Mouse (Mus musculus) intestine, embryonic 16.5 days (tissue): ENCODE results near the gene Gm6169. TPM values are rescaled to one million over a fixed set of nuclear protein-coding genes. Genes with fewer than 3 reads are reported as not detected.
"Not testable (repeated sequence)": the region's sequence is repeated elsewhere in the genome, so short reads cannot be mapped to it uniquely, and the experiment has no call there.

ENCODE experiments used
- ATAC-seq: fragments of 200-750 bp; cut with Nextera tagmentation; 2 replicates; pipeline ENCODE4 v1.8.0; 2017; ENCODE audit warnings: moderate TSS enrichment, moderate library complexity
- H3K27ac ChIP-seq: fragments of 300-500 bp; sonication (generic); 2 replicates; pipeline ENCODE4 v1.5.1; 2014; ENCODE audit warnings: mild to moderate bottlenecking, low read length
- H3K27me3 ChIP-seq: fragments of 300-500 bp; sonication (generic); replicated peaks from 2 replicates; pipeline ENCODE4 v1.6.1; 2014; ENCODE audit warnings: low read length, control low read depth, mixed read lengths; ENCODE audit not compliant: control insufficient read depth, insufficient read depth
- H3K36me3 ChIP-seq: fragments of 300-500 bp; sonication (generic); 2 replicates; pipeline ENCODE4 v1.6.1; 2014; ENCODE audit warnings: low read length, control low read depth; ENCODE audit not compliant: control insufficient read depth, insufficient read depth
- H3K4me1 ChIP-seq: fragments of 300-500 bp; sonication (generic); 2 replicates; pipeline ENCODE4 v1.6.1; 2014; ENCODE audit warnings: low read length, control low read depth, mixed read lengths; ENCODE audit not compliant: control insufficient read depth, insufficient read depth
- H3K4me2 ChIP-seq: fragments of 300-500 bp; sonication (generic); 2 replicates; pipeline ENCODE4 v1.6.1; 2014; ENCODE audit warnings: low read depth, low read length, control low read depth
- H3K4me3 ChIP-seq: fragments of 300-500 bp; sonication (generic); 2 replicates; pipeline ENCODE4 v1.5.1; 2014; ENCODE audit warnings: mild to moderate bottlenecking, low read length
- H3K9ac ChIP-seq: fragments of 300-500 bp; sonication (generic); 2 replicates; pipeline ENCODE4 v1.6.1; 2014; ENCODE audit warnings: low read depth, low read length
- H3K9me3 ChIP-seq: fragments of 300-500 bp; sonication (generic); 2 replicates; pipeline ENCODE4 v1.6.1; 2016; ENCODE audit warnings: low read length, control low read depth; ENCODE audit not compliant: control insufficient read depth
- WGBS: fragments of 180-500 bp; shearing (Covaris S2); extraction: QIAGEN DNeasy Blood & Tissue Kit; methylation state at CpG from one replicate; pipeline ENCODE4 v1.1.7; 2014; 5-methylcytosine and 5-hydroxymethylcytosine counted together
- polyA plus RNA-seq: library from polyadenylated mRNA; unstranded; fragments of >200 nt; fragmentation: Nextera tagmentation; extraction: Ambion mirVana; gene quantifications from 2 replicates; pipeline ENCODE4 v1.2.1, GENCODE M21; 2015

The Gm6169 gene
- polyA plus RNA-seq, 1 experiment from 2014 or later = 3.6 TPM

GRCm38 (mm10) chr13:97107721-97108120 is 8.7 kb upstream of the Gm6169 start:
- not testable (repeated sequence) for ATAC-seq, H3K4me3 ChIP-seq, H3K27ac ChIP-seq, H3K4me2 ChIP-seq, H3K9ac ChIP-seq, H3K36me3 ChIP-seq, H3K4me1 ChIP-seq, H3K27me3 ChIP-seq, H3K9me3 ChIP-seq
- WGBS = 91% methylated on average over 4 of the region's 4 CpGs

- Histone ChIP-seq H3K4me3 (no peak overlapping the region), H3K9me3 (no peaks in the 10 kb centered on the region), H3K36me3 (no peaks in the 10 kb centered on the region), H3K4me2 (no peak overlapping the region), H3K9ac (no peak overlapping the region), H3K27me3 (no peaks in the 10 kb centered on the region), H3K27ac (no peak overlapping the region), H3K4me1 (no peaks in the 10 kb centered on the region)
- ATAC-seq = no peak
- WGBS = 76% methylated on average over 7 of the region's 7 CpGs
Measured at GRCm38 (mm10) chr13:97104996-97105395, 6.0 kb upstream of the Gm6169 start.

GRCm38 (mm10) chr13:97095726-97096125 is 3.3 kb downstream of the Gm6169 start:
- Histone ChIP-seq H3K4me1 (no peaks in the 10 kb centered on the region), H3K9me3 (no peaks in the 10 kb centered on the region), H3K9ac (no peak overlapping the region), H3K27ac (no peak overlapping the region), H3K27me3 (no peaks in the 10 kb centered on the region), H3K36me3 (no peaks in the 10 kb centered on the region), H3K4me3 (no peak overlapping the region), H3K4me2 (no peak overlapping the region)
- 82% methylated on average over 4 of the region's 4 CpGs for WGBS
- ATAC-seq = no peak

GRCm38 (mm10) chr13:97088183-97088582 is 10.9 kb downstream of the Gm6169 start:
- WGBS = 94% methylated on average over 3 of the region's 3 CpGs
- no peaks in the 10 kb centered on the region for H3K9me3 ChIP-seq

GRCm38 (mm10) chr13:97087421-97087820 is 11.6 kb downstream of the Gm6169 start:
- no peak overlapping the region for H3K4me2 ChIP-seq
- H3K4me3 ChIP-seq = no peak overlapping the region
- no peak overlapping the region for H3K27ac ChIP-seq
- no peaks in the 10 kb centered on the region for H3K9me3 ChIP-seq
- 93% methylated on average over 6 of the region's 6 CpGs for WGBS
- no peaks in the 10 kb centered on the region for H3K36me3 ChIP-seq
- no peaks in the 10 kb centered on the region for H3K4me1 ChIP-seq
- no peak for ATAC-seq
- H3K27me3 ChIP-seq = no peaks in the 10 kb centered on the region
- no peak overlapping the region for H3K9ac ChIP-seq

More at GRCm38 (mm10) chr13:97088183-97088582, 10.9 kb downstream of the Gm6169 start:
- Histone ChIP-seq H3K9ac (no peak overlapping the region), H3K36me3 (no peaks in the 10 kb centered on the region), H3K4me3 (no peak overlapping the region), H3K4me1 (no peaks in the 10 kb centered on the region), H3K4me2 (no peak overlapping the region), H3K27ac (no peak overlapping the region), H3K27me3 (no peaks in the 10 kb centered on the region)
- ATAC-seq = no peak

GRCm38 (mm10) chr13:97086316-97086715 is 12.7 kb downstream of the Gm6169 start:
- no peaks in the 10 kb centered on the region for H3K4me1 ChIP-seq
- WGBS = 46% methylated on average over 7 of the region's 9 CpGs
- H3K9me3 ChIP-seq = no peaks in the 10 kb centered on the region
- ATAC-seq = no peak
- H3K27me3 ChIP-seq = no peaks in the 10 kb centered on the region
- no peak overlapping the region for H3K4me2 ChIP-seq
- no peak overlapping the region for H3K9ac ChIP-seq
- no peak overlapping the region for H3K4me3 ChIP-seq
- no peak overlapping the region for H3K27ac ChIP-seq
- H3K36me3 ChIP-seq = no peaks in the 10 kb centered on the region

GRCm38 (mm10) chr13:97082432-97082831 is 16.6 kb downstream of the Gm6169 start:
- Histone ChIP-seq H3K4me1 (no peaks in the 10 kb centered on the region), H3K9me3 (no peaks in the 10 kb centered on the region), H3K4me2 (no peak overlapping the region), H3K27me3 (no peaks in the 10 kb centered on the region), H3K4me3 (no peak overlapping the region), H3K9ac (no peak overlapping the region), H3K36me3 (no peaks in the 10 kb centered on the region), H3K27ac (no peak overlapping the region)
- WGBS = 82% methylated on average over 7 of the region's 7 CpGs
- no peak for ATAC-seq

GRCm38 (mm10) chr13:97080615-97081014 is 18.4 kb downstream of the Gm6169 start:
- no peaks in the 10 kb centered on the region for H3K9me3 ChIP-seq
- no peak overlapping the region for H3K4me3 ChIP-seq
- H3K9ac ChIP-seq = no peak overlapping the region
- H3K4me2 ChIP-seq = no peak overlapping the region
- WGBS = 88% methylated on average over 3 of the region's 3 CpGs
- ATAC-seq = no peak
- no peak overlapping the region for H3K27ac ChIP-seq
- no peaks in the 10 kb centered on the region for H3K27me3 ChIP-seq
- no peaks in the 10 kb centered on the region for H3K36me3 ChIP-seq
- H3K4me1 ChIP-seq = no peaks in the 10 kb centered on the region

GRCm38 (mm10) chr13:97080201-97080600 is 18.8 kb downstream of the Gm6169 start:
- no peak for ATAC-seq
- no peaks in the 10 kb centered on the region for H3K9me3 ChIP-seq
- 72% methylated on average over 2 of the region's 2 CpGs for WGBS
- H3K9ac ChIP-seq = no peak overlapping the region
- no peak overlapping the region for H3K27ac ChIP-seq
- no peaks in the 10 kb centered on the region for H3K27me3 ChIP-seq
- H3K36me3 ChIP-seq = no peaks in the 10 kb centered on the region
- no peak overlapping the region for H3K4me2 ChIP-seq
- no peak overlapping the region for H3K4me3 ChIP-seq
- no peaks in the 10 kb centered on the region for H3K4me1 ChIP-seq

- Histone ChIP-seq H3K9me3 (no peaks in the 10 kb centered on the region), H3K27ac (no peak overlapping the region), H3K9ac (no peak overlapping the region), H3K4me2 (no peak overlapping the region), H3K36me3 (no peaks in the 10 kb centered on the region), H3K4me1 (no peaks in the 10 kb centered on the region), H3K27me3 (no peaks in the 10 kb centered on the region), H3K4me3 (no peak overlapping the region)
- no peak for ATAC-seq
- WGBS = 92% methylated on average over 2 of the region's 2 CpGs
Measured at GRCm38 (mm10) chr13:97077556-97077955, 21.5 kb downstream of the Gm6169 start.
